Mouse (Mus musculus) intestine, postnatal 0 days (tissue): ENCODE results near the gene Fgfr2. TPM values are rescaled to one million over a fixed set of nuclear protein-coding genes. Genes with fewer than 3 reads are reported as not detected.

ENCODE experiments used
- ATAC-seq: fragments of 200-750 bp; cut with Nextera tagmentation; 2 replicates; pipeline ENCODE4 v1.8.0; 2017; ENCODE audit warnings: mild to moderate bottlenecking, moderate TSS enrichment, moderate library complexity
- H3K27ac ChIP-seq: fragments of 300-500 bp; sonication (generic); 2 replicates; pipeline ENCODE4 v1.5.1; 2014; ENCODE audit warnings: mild to moderate bottlenecking, low read depth, low read length, moderate library complexity
- H3K27me3 ChIP-seq: fragments of 300-500 bp; sonication (generic); replicated peaks from 2 replicates; pipeline ENCODE4 v1.6.1; 2014; ENCODE audit warnings: low read length, mixed read lengths; ENCODE audit not compliant: control insufficient read depth, insufficient read depth
- H3K36me3 ChIP-seq: fragments of 300-500 bp; sonication (generic); 2 replicates; pipeline ENCODE4 v1.6.1; 2014; ENCODE audit warnings: mild to moderate bottlenecking, moderate library complexity; ENCODE audit not compliant: control insufficient read depth, insufficient read depth
- H3K4me1 ChIP-seq: fragments of 300-500 bp; sonication (generic); replicated peaks from 2 replicates; pipeline ENCODE4 v1.6.1; 2014; ENCODE audit warnings: antibody characterized with exemption, low read length, mixed read lengths; ENCODE audit not compliant: control insufficient read depth, insufficient read depth
- H3K4me2 ChIP-seq: fragments of 300-500 bp; sonication (generic); replicated peaks from 2 replicates; pipeline ENCODE4 v1.6.1; 2014; ENCODE audit warnings: low read depth, mild to moderate bottlenecking, moderate library complexity
- H3K4me3 ChIP-seq: fragments of 300-500 bp; sonication (generic); 2 replicates; pipeline ENCODE4 v1.5.1; 2014; ENCODE audit warnings: low read depth, low read length
- H3K9ac ChIP-seq: fragments of 300-500 bp; sonication (generic); 2 replicates; pipeline ENCODE4 v1.6.1; 2014; ENCODE audit warnings: mild to moderate bottlenecking, low read depth, low read length
- H3K9me3 ChIP-seq: fragments of 300-500 bp; sonication (generic); 2 replicates; pipeline ENCODE4 v1.6.1; 2016; ENCODE audit warnings: mixed run types; ENCODE audit not compliant: control insufficient read depth
- CTCF ChIP-seq: sonication (generic); IDR thresholded peaks from 2 replicates; pipeline ENCODE4 v1.5.1; 2016; ENCODE audit warnings: low read depth, mild to moderate bottlenecking, control low read depth, antibody characterized with exemption, moderate library complexity
- WGBS: fragments of 180-500 bp; shearing (Covaris S2); extraction: QIAGEN DNeasy Blood & Tissue Kit; methylation state at CpG from one replicate; pipeline ENCODE4 v1.1.7; 2014; 5-methylcytosine and 5-hydroxymethylcytosine counted together
- polyA plus RNA-seq: library from polyadenylated mRNA; unstranded; fragments of >200 nt; fragmentation: Nextera tagmentation; extraction: Ambion mirVana; gene quantifications from 2 replicates; pipeline ENCODE4 v1.2.1, GENCODE M21; 2015

Fgfr2 gene
- polyA plus RNA-seq, 1 experiment from 2014 or later = 29.5 TPM

DNA sequence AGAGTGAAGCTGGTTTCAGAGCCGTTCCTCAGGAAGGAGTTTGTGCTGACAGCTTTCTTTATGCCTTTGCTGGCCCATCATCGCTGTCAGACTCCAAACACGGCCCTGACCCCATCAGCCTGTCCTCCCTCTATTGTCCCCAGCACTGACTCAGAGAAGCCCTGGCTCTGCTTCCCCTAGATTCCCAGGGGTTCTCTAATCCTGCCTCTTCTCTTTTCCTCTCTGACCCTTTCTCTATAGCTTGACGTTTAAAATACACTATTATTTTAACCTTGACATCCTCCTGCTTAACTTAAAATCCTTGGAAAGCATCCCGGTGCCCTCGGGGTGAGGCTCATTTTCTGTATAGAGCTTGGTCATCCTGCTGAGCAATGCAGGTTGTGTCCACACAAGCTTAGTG lies 923.5 kb downstream of the Fgfr2 start:
- no peaks in the 10 kb centered on the region for H3K36me3 ChIP-seq
- no peaks in the 10 kb centered on the region for H3K4me1 ChIP-seq
- no peak overlapping the region for H3K4me2 ChIP-seq
- H3K9ac ChIP-seq = no peak overlapping the region
- no peak overlapping the region for H3K4me3 ChIP-seq
- WGBS = 53% methylated on average over 6 of the region's 6 CpGs
- H3K9me3 ChIP-seq = no peaks in the 10 kb centered on the region
- no peak for TF ChIP-seq CTCF
- no peaks in the 10 kb centered on the region for H3K27me3 ChIP-seq
- no peak for ATAC-seq
- H3K27ac ChIP-seq = no peak overlapping the region

- ATAC-seq = no peak
- Histone ChIP-seq H3K27me3 (no peaks in the 10 kb centered on the region), H3K36me3 (no peaks in the 10 kb centered on the region), H3K9ac (no peak overlapping the region), H3K4me2 (no peak overlapping the region), H3K27ac (no peak overlapping the region), H3K4me3 (no peak overlapping the region), H3K9me3 (no peaks in the 10 kb centered on the region), H3K4me1 (no peaks in the 10 kb centered on the region)
- no peak for TF ChIP-seq CTCF
- 94% methylated on average over 1 of the region's 1 CpGs for WGBS
Measured at GRCm38 (mm10) chr7:132198806-132199205, 924.3 kb downstream of the Fgfr2 start.

DNA sequence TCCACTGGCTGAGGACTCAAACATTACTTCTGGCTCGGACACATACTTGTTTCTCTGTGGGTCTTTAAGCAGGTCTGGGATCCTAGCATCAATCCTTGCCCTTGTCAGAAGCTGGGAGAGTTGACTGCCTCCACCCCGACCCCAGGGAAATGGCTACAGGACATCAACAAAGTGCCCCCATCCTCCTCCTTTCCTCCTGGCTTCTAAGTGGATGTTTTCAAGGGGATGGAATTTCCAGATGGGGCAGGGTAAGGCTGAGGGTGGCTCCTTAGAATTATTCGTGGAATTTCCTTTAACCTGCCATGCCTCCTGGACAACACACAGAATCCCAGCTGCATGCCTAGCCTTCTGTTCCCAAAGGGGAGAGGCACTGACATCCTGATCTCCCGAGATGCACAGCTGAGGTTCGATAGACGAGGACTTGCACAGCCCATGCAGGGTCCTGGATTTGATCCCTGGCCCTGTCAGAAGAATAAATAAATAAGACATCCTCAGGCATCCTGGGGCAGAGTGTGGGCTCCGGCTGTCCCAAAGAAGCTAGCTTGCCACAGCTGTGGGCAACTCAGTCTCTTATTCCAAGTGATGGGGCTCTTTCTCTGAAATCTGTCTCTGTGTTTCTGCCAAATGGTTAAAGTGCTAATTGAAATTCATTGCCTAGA lies 925.2 kb downstream of the Fgfr2 start:
- no peak overlapping the region for H3K4me2 ChIP-seq
- no peaks in the 10 kb centered on the region for H3K36me3 ChIP-seq
- H3K4me3 ChIP-seq = no peak overlapping the region
- H3K27ac ChIP-seq = no peak overlapping the region
- WGBS = 42% methylated on average over 7 of the region's 7 CpGs
- no peak overlapping the region for H3K9ac ChIP-seq
- no peaks in the 10 kb centered on the region for H3K4me1 ChIP-seq
- no peaks in the 10 kb centered on the region for H3K9me3 ChIP-seq
- H3K27me3 ChIP-seq = no peaks in the 10 kb centered on the region
- TF ChIP-seq CTCF = no peak
- no peak for ATAC-seq

GRCm38 (mm10) chr7:132196581-132196980 lies 926.6 kb downstream of the Fgfr2 start:
- WGBS = 88% methylated on average over 1 of the region's 1 CpGs
- Histone ChIP-seq H3K4me2 (no peak overlapping the region), H3K9ac (no peak overlapping the region), H3K27me3 (no peaks in the 10 kb centered on the region), H3K9me3 (no peaks in the 10 kb centered on the region), H3K4me3 (no peak overlapping the region), H3K36me3 (no peaks in the 10 kb centered on the region), H3K4me1 (no peaks in the 10 kb centered on the region), H3K27ac (no peak overlapping the region)
- ATAC-seq = no peak
- no peak for TF ChIP-seq CTCF

DNA sequence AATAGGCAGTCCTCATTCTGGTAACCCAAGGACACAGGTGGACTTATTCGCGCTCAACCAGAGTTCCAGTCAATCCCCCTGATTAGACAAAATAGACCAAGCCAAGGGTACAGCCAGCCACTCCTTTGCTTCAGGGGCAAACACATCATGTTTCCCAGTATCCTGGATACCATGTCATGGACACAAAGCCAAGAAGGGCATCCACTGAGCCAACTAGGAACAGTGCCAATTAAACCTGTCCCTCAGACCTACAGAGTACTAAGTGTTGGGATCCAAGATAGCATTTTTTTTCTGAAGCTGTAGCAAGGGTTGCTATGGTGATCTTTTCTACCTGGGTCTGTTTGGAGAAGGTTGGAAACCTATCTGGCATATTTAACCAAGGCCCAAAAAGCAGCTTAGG lies 929.5 kb downstream of the Fgfr2 start:
- no peak for ATAC-seq
- H3K27ac ChIP-seq = no peak overlapping the region
- no peaks in the 10 kb centered on the region for H3K4me1 ChIP-seq
- no peak overlapping the region for H3K4me2 ChIP-seq
- WGBS = 94% methylated on average over 2 of the region's 2 CpGs
- H3K9me3 ChIP-seq = no peaks in the 10 kb centered on the region
- H3K4me3 ChIP-seq = no peak overlapping the region
- TF ChIP-seq CTCF = no peak
- no peaks in the 10 kb centered on the region for H3K27me3 ChIP-seq
- no peak overlapping the region for H3K9ac ChIP-seq
- no peaks in the 10 kb centered on the region for H3K36me3 ChIP-seq

- ATAC-seq = no peak
- H3K9me3 ChIP-seq = no peaks in the 10 kb centered on the region
- WGBS = 64% methylated on average over 3 of the region's 3 CpGs
- no peaks in the 10 kb centered on the region for H3K36me3 ChIP-seq
- H3K27me3 ChIP-seq = no peaks in the 10 kb centered on the region
- no peak overlapping the region for H3K4me2 ChIP-seq
- H3K27ac ChIP-seq = no peak overlapping the region
- no peak for TF ChIP-seq CTCF
- no peaks in the 10 kb centered on the region for H3K4me1 ChIP-seq
- no peak overlapping the region for H3K4me3 ChIP-seq
- no peak overlapping the region for H3K9ac ChIP-seq
Measured at GRCm38 (mm10) chr7:132187456-132187855, 935.7 kb downstream of the Fgfr2 start.

- no peak for TF ChIP-seq CTCF
- WGBS = 72% methylated on average over 5 of the region's 5 CpGs
Measured at GRCm38 (mm10) chr7:132183892-132184404, 939.2 kb downstream of the Fgfr2 start.

More at GRCm38 (mm10) chr7:132183892-132184404, 939.2 kb downstream of the Fgfr2 start:
- no peak overlapping the region for H3K27ac ChIP-seq
- no peaks in the 10 kb centered on the region for H3K36me3 ChIP-seq
- no peak for ATAC-seq
- H3K9me3 ChIP-seq = no peaks in the 10 kb centered on the region
- no peak overlapping the region for H3K4me3 ChIP-seq
- H3K4me2 ChIP-seq = no peak overlapping the region
- no peak overlapping the region for H3K9ac ChIP-seq
- H3K27me3 ChIP-seq = no peaks in the 10 kb centered on the region
- no peaks in the 10 kb centered on the region for H3K4me1 ChIP-seq
